Mouse (Mus musculus) leukemia stem cell, adult 10-12 weeks (primary cell): Measurements from ENCODE around the gene Sfmbt2. TPM values are rescaled to one million over a fixed set of nuclear protein-coding genes. Genes with fewer than 3 reads are reported as not detected.

Experiments
- polyA plus RNA-seq: library from polyadenylated mRNA; stranded (reverse); fragments of >175 nt; gene quantifications from 2 replicates; pipeline ENCODE4 v1.2.3, GENCODE M21; 2012; ENCODE audit warnings: low replicate concordance

The Sfmbt2 gene
- polyA plus RNA-seq: not detected in 2 replicates

GRCm38 (mm10) chr2:10370176-10370575 is at the start of gene Sfmbt2:
Gene Sfmbt2 (plus strand): TSS chr2:10370510.

Other genes with a start within 250 kb of the Sfmbt2 start
- 0.06 TPM in 1 of 2 replicates, not detected in the other for gene Itih2, start 239.1 kb upstream of the Sfmbt2 start, polyA plus RNA-seq
- 0.08 TPM in 2 replicates for gene Itih5, start 216.9 kb upstream of the Sfmbt2 start, polyA plus RNA-seq